In genomic region chr1:158549616-158550015, GRCm38 (mm10) we compare ENCODE assay signal across 26 mouse cellular contexts.
"Had no signal": no experiment of that assay in that cellular context is flagged by ENCODE, and none has a peak within 500 bp of the region (broad histone marks: within the 10 kb centered on the region; RNA-seq: fewer than 3 reads in every experiment).

No protein-coding gene starts in this region.

- H3K27me3 ChIP-seq: heart, embryonic 13.5 days; heart, embryonic 15.5 days; hindbrain, embryonic 13.5 days; hindbrain, embryonic 15.5 days; kidney, embryonic 15.5 days; limb, embryonic 13.5 days; liver, embryonic 12.5 days had no signal

- H3K4me1 ChIP-seq: limb, embryonic 15.5 days; liver, embryonic 12.5 days had no signal

- H3K4me2 ChIP-seq: heart, embryonic 11.5 days; heart, embryonic 13.5 days; heart, embryonic 15.5 days; hindbrain, embryonic 13.5 days; hindbrain, embryonic 15.5 days; kidney, embryonic 15.5 days; limb, embryonic 13.5 days; limb, embryonic 15.5 days; liver, embryonic 12.5 days had no signal

- H3K9me3 ChIP-seq: heart, embryonic 13.5 days; heart, embryonic 15.5 days; hindbrain, embryonic 13.5 days; hindbrain, embryonic 15.5 days; kidney, embryonic 15.5 days; limb, embryonic 13.5 days; limb, embryonic 15.5 days; liver, embryonic 12.5 days had no signal

- H3K36me3 ChIP-seq: heart, embryonic 13.5 days; heart, embryonic 15.5 days; hindbrain, embryonic 15.5 days; kidney, embryonic 15.5 days; limb, embryonic 13.5 days; limb, embryonic 15.5 days; liver, embryonic 12.5 days had no signal

- H3K27ac ChIP-seq: heart, adult 2 months; heart, embryonic 13.5 days; heart, embryonic 15.5 days; hindbrain, embryonic 13.5 days; hindbrain, embryonic 15.5 days; hindbrain, postnatal 0 days; kidney, embryonic 15.5 days; kidney, postnatal 0 days; limb, embryonic 13.5 days; limb, embryonic 15.5 days; liver, embryonic 12.5 days; liver, embryonic 14.5 days had no signal

- DNase-seq: gastrocnemius, postnatal 14 days; gastrocnemius, postnatal 36 days; heart, adult 11 months; heart, adult 2 months; heart, postnatal 14 days; heart, postnatal 36 days; kidney, adult 11 months; kidney, adult 2 months; kidney, adult 9 months; kidney, postnatal 14 days; kidney, postnatal 36 days; layer of hippocampus, postnatal 36 days; left cerebral cortex, postnatal 4 days had no signal

- H3K4me3 ChIP-seq: heart, adult 2 months; heart, embryonic 13.5 days; heart, embryonic 15.5 days; hindbrain, embryonic 13.5 days; hindbrain, embryonic 15.5 days; kidney, embryonic 15.5 days; limb, embryonic 13.5 days; limb, embryonic 15.5 days; liver, embryonic 12.5 days had no signal

- H3K9ac ChIP-seq: heart, embryonic 13.5 days; heart, embryonic 15.5 days; hindbrain, embryonic 13.5 days; hindbrain, embryonic 15.5 days; kidney, embryonic 15.5 days; limb, embryonic 13.5 days; limb, embryonic 15.5 days; liver, embryonic 12.5 days; liver, embryonic 14.5 days had no signal

- ATAC-seq: hindbrain, postnatal 0 days; intestine, embryonic 16.5 days; liver, embryonic 12.5 days had no signal
